Mouse (Mus musculus) midbrain, embryonic 14.5 days (tissue): ENCODE measurements around the gene P2rx3. TPM values are rescaled to one million over a fixed set of nuclear protein-coding genes. Genes with fewer than 3 reads are reported as not detected.

Experiments used
- ATAC-seq: fragments of 200-750 bp; cut with Nextera tagmentation; 2 replicates; pipeline ENCODE4 v1.8.0; 2017; ENCODE audit warnings: moderate number of reproducible peaks, moderate library complexity; ENCODE audit not compliant: low FRiP score, low TSS enrichment
- DNase-seq: peaks from one replicate; pipeline ENCODE4 v3.0.0-alpha.2; 2015
- H3K27ac ChIP-seq: fragments of 300-500 bp; sonication (generic); replicated peaks from 2 replicates; pipeline ENCODE4 v1.5.1; 2014; ENCODE audit warnings: mild to moderate bottlenecking, low read depth, low read length, moderate library complexity
- H3K27me3 ChIP-seq: fragments of 300-500 bp; sonication (generic); 2 replicates; pipeline ENCODE4 v1.6.1; 2014; ENCODE audit warnings: low read length, control low read depth, mixed read lengths; ENCODE audit not compliant: control insufficient read depth, insufficient read depth
- H3K36me3 ChIP-seq: fragments of 300-500 bp; sonication (generic); 2 replicates; pipeline ENCODE4 v1.6.1; 2014; ENCODE audit warnings: low read length, control low read depth; ENCODE audit not compliant: control insufficient read depth, insufficient read depth
- H3K4me1 ChIP-seq: fragments of 300-500 bp; sonication (generic); 2 replicates; pipeline ENCODE4 v1.6.1; 2014; ENCODE audit warnings: mild to moderate bottlenecking, antibody characterized with exemption, low read length, control low read depth; ENCODE audit not compliant: control insufficient read depth, insufficient read depth
- H3K4me2 ChIP-seq: fragments of 300-500 bp; sonication (generic); 2 replicates; pipeline ENCODE4 v1.6.1; 2014; ENCODE audit warnings: mild to moderate bottlenecking, low read length, moderate library complexity
- H3K4me3 ChIP-seq: fragments of 300-500 bp; sonication (generic); replicated peaks from 2 replicates; pipeline ENCODE4 v1.5.1; 2014; ENCODE audit warnings: low read depth, low read length
- H3K9ac ChIP-seq: fragments of 300-500 bp; sonication (generic); replicated peaks from 2 replicates; pipeline ENCODE4 v1.6.1; 2014; ENCODE audit warnings: mild to moderate bottlenecking, low read length, moderate library complexity
- H3K9me3 ChIP-seq: fragments of 300-500 bp; sonication (generic); 2 replicates; pipeline ENCODE4 v1.6.1; 2016; ENCODE audit warnings: low read length, control low read depth, mixed read lengths; ENCODE audit not compliant: control insufficient read depth
- WGBS: fragments of 180-500 bp; shearing (Covaris S2); extraction: QIAGEN DNeasy Blood & Tissue Kit; methylation state at CpG from one replicate; pipeline ENCODE4 v1.1.7; 2014; 5-methylcytosine and 5-hydroxymethylcytosine counted together
- polyA plus RNA-seq: library from polyadenylated mRNA; unstranded; fragments of >200 nt; fragmentation: Nextera tagmentation; extraction: Ambion mirVana; gene quantifications from 2 replicates; pipeline ENCODE4 v1.2.1, GENCODE M21; 2014

The P2rx3 gene
- polyA plus RNA-seq = 0.91 and 1.5 TPM in 2 replicates

- peak within 1 kb of the TSS; percentile 91 for H3K9ac ChIP-seq
- no peaks in the 10 kb centered on the region for H3K9me3 ChIP-seq
- 1% methylated on average over 66 of the region's 66 CpGs for WGBS
- H3K36me3 ChIP-seq = peaks cover 33% of the 10 kb centered on the region
- peak within 1 kb of the TSS; percentile 85 for H3K4me2 ChIP-seq
- H3K27ac ChIP-seq = peak within 1 kb of the TSS; percentile 74
- peaks cover 11% of the 10 kb centered on the region for H3K4me1 ChIP-seq
- DNase-seq = peak; percentile 98
- H3K4me3 ChIP-seq = peak within 1 kb of the TSS; percentile 77
- H3K27me3 ChIP-seq = no peaks in the 10 kb centered on the region
- peak; percentile 96 for ATAC-seq
Measured at GRCm38 (mm10) chr2:85037047-85038026, at the start of gene P2rx3, which contains the start of gene Ssrp1. Gene P2rx3 (minus strand): TSS chr2:85037462. Gene Ssrp1 (plus strand): TSS chr2:85037234.

DNA sequence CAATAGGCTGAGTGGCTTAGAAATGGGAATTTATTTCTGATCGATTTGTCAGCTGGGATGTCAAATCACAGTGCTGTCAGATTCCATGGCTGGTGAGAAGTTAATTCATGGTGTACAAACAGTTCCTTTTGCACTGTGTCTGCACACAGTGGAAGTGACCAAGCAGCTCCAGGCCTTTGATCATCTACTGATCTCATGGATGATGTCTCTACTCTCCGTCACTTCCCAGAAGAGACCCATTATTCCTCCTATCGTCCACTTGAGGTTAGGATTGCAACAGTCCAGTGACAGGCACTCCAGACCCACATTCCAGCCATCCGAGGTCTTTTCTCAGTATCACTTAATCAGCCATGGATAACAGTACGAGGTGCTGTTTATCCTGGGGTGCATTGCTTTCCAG lies 36.5 kb upstream of the P2rx3 start:
- Histone ChIP-seq H3K4me1 (no peaks in the 10 kb centered on the region), H3K27me3 (no peaks in the 10 kb centered on the region), H3K4me2 (no peak overlapping the region), H3K9ac (no peak overlapping the region), H3K27ac (no peak overlapping the region), H3K9me3 (no peaks in the 10 kb centered on the region), H3K36me3 (peaks cover 40% of the 10 kb centered on the region), H3K4me3 (no peak overlapping the region)
- WGBS = 83% methylated on average over 5 of the region's 5 CpGs
- no peak for ATAC-seq
- no peak for DNase-seq

GRCm38 (mm10) chr2:85071921-85072320 lies 34.7 kb upstream of the P2rx3 start:
- DNase-seq (no peak), ATAC-seq (no peak)
- WGBS = 95% methylated on average over 5 of the region's 5 CpGs
- Histone ChIP-seq H3K4me1 (no peaks in the 10 kb centered on the region), H3K4me3 (no peak overlapping the region), H3K27me3 (no peaks in the 10 kb centered on the region), H3K4me2 (no peak overlapping the region), H3K27ac (no peak overlapping the region), H3K9ac (no peak overlapping the region), H3K36me3 (peaks cover 40% of the 10 kb centered on the region), H3K9me3 (no peaks in the 10 kb centered on the region)

DNA sequence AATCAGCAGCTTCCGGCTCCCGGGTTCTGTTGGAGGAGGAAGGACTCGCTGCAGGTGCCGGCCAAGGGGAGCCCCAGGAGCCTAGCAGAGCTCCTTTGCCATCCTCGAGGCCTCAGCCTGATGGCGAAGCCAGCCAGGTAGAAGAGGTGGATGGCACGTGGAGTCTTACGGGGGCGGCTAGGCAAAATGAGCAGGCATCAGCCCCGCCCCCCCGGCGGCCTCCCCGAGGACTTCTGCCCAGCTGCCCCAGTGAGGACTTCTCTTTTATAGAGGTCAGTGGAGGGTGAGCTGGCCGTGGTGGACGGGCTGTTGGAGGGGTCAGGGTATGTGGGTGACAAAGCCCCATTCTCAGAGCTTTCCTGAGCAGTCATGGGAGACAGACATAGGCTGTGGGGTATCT lies 32.8 kb upstream of the P2rx3 start:
- DNase-seq (no peak), ATAC-seq (no peak)
- Histone ChIP-seq H3K4me1 (no peaks in the 10 kb centered on the region), H3K36me3 (peaks cover 47% of the 10 kb centered on the region), H3K27ac (no peak overlapping the region), H3K4me3 (no peak overlapping the region), H3K9me3 (no peaks in the 10 kb centered on the region), H3K27me3 (no peaks in the 10 kb centered on the region), H3K9ac (no peak overlapping the region), H3K4me2 (no peak overlapping the region)
- 67% methylated on average over 15 of the region's 15 CpGs for WGBS

DNA sequence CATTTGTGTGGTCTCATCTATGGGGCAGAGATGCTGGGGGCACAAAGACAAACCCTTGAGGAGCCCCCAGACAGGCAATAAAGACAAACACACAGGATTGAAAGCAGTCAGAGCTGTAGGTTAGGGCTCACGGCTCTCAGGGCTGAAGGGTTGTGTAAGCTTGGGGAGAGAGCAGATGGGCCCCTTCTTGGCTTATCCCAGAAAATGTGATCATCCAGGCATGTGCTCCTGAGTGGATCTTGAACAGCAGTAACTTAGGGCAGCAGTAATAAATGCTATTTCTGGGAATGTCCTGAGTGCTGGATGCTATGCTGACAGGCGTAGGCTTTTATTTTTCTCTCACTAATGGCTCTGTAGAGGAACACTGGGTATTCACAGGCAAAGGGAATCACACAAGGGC lies 31.4 kb upstream of the P2rx3 start:
- Histone ChIP-seq H3K27ac (no peak overlapping the region), H3K27me3 (no peaks in the 10 kb centered on the region), H3K4me3 (no peak overlapping the region), H3K9me3 (no peaks in the 10 kb centered on the region), H3K4me2 (no peak overlapping the region), H3K9ac (no peak overlapping the region), H3K36me3 (peaks cover 52% of the 10 kb centered on the region), H3K4me1 (no peaks in the 10 kb centered on the region)
- DNase-seq (no peak), ATAC-seq (no peak)
- 99% methylated on average over 2 of the region's 2 CpGs for WGBS

- no peak overlapping the region for H3K27ac ChIP-seq
- DNase-seq (no peak), ATAC-seq (no peak)
- no peaks in the 10 kb centered on the region for H3K9me3 ChIP-seq
- no peak overlapping the region for H3K4me3 ChIP-seq
- WGBS = 80% methylated on average over 10 of the region's 10 CpGs
- no peak overlapping the region for H3K4me2 ChIP-seq
- H3K4me1 ChIP-seq = no peaks in the 10 kb centered on the region
- no peak overlapping the region for H3K9ac ChIP-seq
- no peaks in the 10 kb centered on the region for H3K27me3 ChIP-seq
- peaks cover 52% of the 10 kb centered on the region for H3K36me3 ChIP-seq
Measured at GRCm38 (mm10) chr2:85067903-85068625, 30.8 kb upstream of the P2rx3 start.

GRCm38 (mm10) chr2:85066937-85067336 lies 29.7 kb upstream of the P2rx3 start:
- DNase-seq (no peak), ATAC-seq (no peak)
- Histone ChIP-seq H3K4me3 (no peak overlapping the region), H3K9ac (no peak overlapping the region), H3K36me3 (peaks cover 57% of the 10 kb centered on the region), H3K27me3 (no peaks in the 10 kb centered on the region), H3K4me2 (no peak overlapping the region), H3K9me3 (no peaks in the 10 kb centered on the region), H3K27ac (no peak overlapping the region), H3K4me1 (no peaks in the 10 kb centered on the region)
- 95% methylated on average over 5 of the region's 5 CpGs for WGBS

DNA sequence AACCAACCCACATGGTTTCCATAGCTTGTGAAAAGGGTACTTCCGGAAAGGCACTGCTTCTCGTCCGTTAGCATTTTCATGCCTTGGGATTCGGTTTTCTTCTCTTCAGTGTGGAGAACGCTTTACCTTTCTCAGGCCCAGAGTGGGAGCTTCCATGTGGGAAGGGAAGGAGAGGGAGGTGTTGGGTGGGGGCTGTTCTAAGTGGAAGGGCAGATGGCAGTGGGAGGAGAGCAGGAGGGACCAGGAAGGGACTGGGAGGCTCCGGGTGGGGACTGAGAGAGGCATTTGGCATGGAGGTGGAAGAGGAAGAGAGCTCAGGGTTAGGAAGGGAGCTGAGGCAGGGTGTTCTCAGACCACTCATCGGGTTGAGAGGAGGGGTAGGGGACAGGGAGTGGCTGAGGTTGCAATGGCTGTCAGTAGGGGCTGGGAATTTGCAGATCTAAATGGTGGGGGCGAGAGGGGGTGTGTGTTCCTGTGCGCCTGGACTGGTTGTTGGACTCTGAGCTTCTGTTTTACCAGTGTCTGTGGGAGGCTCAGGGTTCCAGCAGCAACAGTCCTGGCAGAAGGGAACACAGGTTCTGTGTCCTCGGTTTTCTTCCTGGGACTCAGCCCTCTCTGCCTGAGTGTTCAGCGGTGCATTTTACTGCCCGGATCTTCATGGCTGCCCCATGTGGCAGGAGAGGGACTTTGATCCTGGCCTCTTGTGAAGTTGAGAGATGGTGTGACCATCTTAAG lies 28.0 kb upstream of the P2rx3 start:
- peaks cover 51% of the 10 kb centered on the region for H3K36me3 ChIP-seq
- H3K4me1 ChIP-seq = 0 out of 2 replicates have a peak, but pooled peaks cover 3% of the 10 kb centered on the region
- H3K9me3 ChIP-seq = no peaks in the 10 kb centered on the region
- no peaks in the 10 kb centered on the region for H3K27me3 ChIP-seq
- 93% methylated on average over 12 of the region's 12 CpGs for WGBS
- ATAC-seq (no peak), DNase-seq (no peak)
- H3K27ac ChIP-seq = no peak overlapping the region
- no peak overlapping the region for H3K9ac ChIP-seq
- H3K4me2 ChIP-seq = no peak overlapping the region
- H3K4me3 ChIP-seq = no peak overlapping the region
